Mouse (Mus musculus) monocyte, adult 2 months (primary cell): Measurements from ENCODE around the gene Mak.

Experiments
- DNase-seq, 2 experiments: peaks; one replicate each; pipeline ENCODE4 v3.0.0; 2022; ENCODE audit warnings: low spot score in 2 of 2, low read depth in 1 of 2

The Mak gene

GRCm38 (mm10) chr13:41073819-41074218, 5.7 kb downstream of the Mak start:
- DNase-seq, result no peak

GRCm38 (mm10) chr13:41071617-41072016, 7.9 kb downstream of the Mak start:
- no peak for DNase-seq

GRCm38 (mm10) chr13:41067618-41068017, 11.9 kb downstream of the Mak start:
- no peak for DNase-seq

GRCm38 (mm10) chr13:41051965-41052364, 27.5 kb downstream of the Mak start:
- no peak for DNase-seq

GRCm38 (mm10) chr13:41047280-41047679, 32.2 kb downstream of the Mak start:
- no peak for DNase-seq

GRCm38 (mm10) chr13:41045901-41046300, 33.6 kb downstream of the Mak start:
- DNase-seq, result no peak

GRCm38 (mm10) chr13:41042511-41042910, 37.0 kb downstream of the Mak start:
- no peak for DNase-seq

- DNase-seq, result no peak
Observed at GRCm38 (mm10) chr13:41030098-41030497, 49.4 kb downstream of the Mak start.

GRCm38 (mm10) chr13:41022099-41022498, 57.4 kb downstream of the Mak start:
- no peak for DNase-seq

GRCm38 (mm10) chr13:41021607-41022006, 57.9 kb downstream of the Mak start:
- DNase-seq, result no peak

- DNase-seq, result no peak
Observed at GRCm38 (mm10) chr13:41020494-41020893, 59.0 kb downstream of the Mak start.

GRCm38 (mm10) chr13:41018756-41019591, 60.5 kb downstream of the Mak start:
- peak in 1 of 2 experiments; percentile 34 for DNase-seq

- no peak for DNase-seq
Observed at GRCm38 (mm10) chr13:41018236-41018635, 61.3 kb downstream of the Mak start.

- DNase-seq, result no peak
Observed at GRCm38 (mm10) chr13:41017832-41018231, 61.7 kb downstream of the Mak start.

- no peak for DNase-seq
Observed at GRCm38 (mm10) chr13:41016797-41017405, 62.6 kb downstream of the Mak start.

GRCm38 (mm10) chr13:41015829-41016634, 63.5 kb downstream of the Mak start, which contains the start of gene Tmem14c:
TSS of gene Tmem14c (plus strand) at chr13:41016292.
- peak; percentile 79 to 87 for DNase-seq

- DNase-seq, result no peak
Observed at GRCm38 (mm10) chr13:41008946-41009345, 70.6 kb downstream of the Mak start.

- DNase-seq, result no peak
Observed at GRCm38 (mm10) chr13:41008271-41008670, 71.2 kb downstream of the Mak start.

GRCm38 (mm10) chr13:41006244-41006643, 73.3 kb downstream of the Mak start:
- no peak for DNase-seq

- no peak for DNase-seq
Observed at GRCm38 (mm10) chr13:41002001-41002400, 77.5 kb downstream of the Mak start.

GRCm38 (mm10) chr13:41000926-41001639, 78.4 kb downstream of the Mak start, which contains the start of gene Pak1ip1:
TSS of gene Pak1ip1 (plus strand) at chr13:41001023.
- peak; percentile 85 to 93 for DNase-seq
